Mouse (Mus musculus): ENCODE measurements at regions not wholly inside any gene's neighbourhood (a gene's known extent, or its start where the extent isn't known, plus 50 kb on each side); places are given as distances from the start of the nearest gene placed in this dataset.

DNA sequence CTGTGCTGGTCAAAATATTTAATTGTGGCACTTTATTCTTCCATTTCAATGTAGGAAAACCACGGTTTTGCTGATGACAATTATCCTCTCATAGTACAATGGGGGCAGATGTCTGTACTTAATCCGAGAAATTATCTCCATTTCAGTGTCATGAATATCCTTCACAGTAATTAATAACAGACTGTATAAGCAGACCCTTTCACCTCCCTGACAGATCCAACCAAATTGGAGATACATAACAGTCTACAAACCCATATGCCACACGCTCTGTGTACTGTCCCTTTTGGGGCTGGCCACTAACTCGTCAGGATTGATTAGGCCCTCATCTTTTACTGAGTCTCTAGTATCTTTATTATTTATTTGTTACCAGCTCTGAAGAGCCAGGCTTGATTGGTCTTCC lies 212.6 kb upstream of the Igfbp7 start:
- no peak for ATAC-seq (replicated peaks; ENCODE audit: poor library complexity)

DNA sequence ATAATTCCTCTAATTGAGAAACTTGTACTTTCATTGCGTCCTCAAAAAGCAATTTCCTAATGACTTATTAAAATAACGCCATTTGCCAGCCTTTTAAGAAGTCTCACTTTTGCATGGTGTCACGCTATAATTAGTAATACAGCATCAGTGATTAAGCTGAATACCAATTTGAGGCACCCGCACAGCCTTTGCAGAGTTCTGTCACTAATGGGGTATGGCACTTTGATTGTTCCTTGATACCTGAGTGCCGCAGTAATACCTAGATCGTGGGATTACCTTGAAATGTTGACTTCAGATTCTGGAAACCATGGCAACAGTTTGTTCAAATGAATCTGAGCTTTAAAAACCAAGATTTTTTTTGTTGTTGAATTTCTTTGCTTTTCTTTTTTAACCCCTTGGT lies 202.7 kb upstream of the Igfbp7 start:
- no peak for ATAC-seq (replicated peaks; ENCODE audit: poor library complexity)

DNA sequence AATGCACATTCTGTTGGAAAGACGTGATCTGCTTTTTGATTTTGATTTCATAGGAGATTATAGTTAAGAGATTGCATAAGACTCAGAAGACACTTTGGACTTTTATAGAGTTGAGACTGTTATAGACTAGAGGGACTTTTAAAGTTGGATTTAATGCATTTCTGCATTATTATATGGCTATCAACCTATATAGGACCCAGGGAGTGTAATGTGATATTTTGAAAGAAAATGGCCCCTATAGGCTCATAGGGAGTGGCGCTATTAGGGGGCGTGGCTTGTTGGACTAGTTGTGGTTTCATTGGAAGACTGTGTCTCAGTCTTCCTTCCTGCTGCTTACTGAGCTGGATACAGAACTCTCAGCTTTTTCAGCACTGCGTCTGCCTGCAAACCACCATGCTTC lies 186.9 kb upstream of the Igfbp7 start:
- ATAC-seq (replicated peaks; ENCODE audit: poor library complexity), result no peak

DNA sequence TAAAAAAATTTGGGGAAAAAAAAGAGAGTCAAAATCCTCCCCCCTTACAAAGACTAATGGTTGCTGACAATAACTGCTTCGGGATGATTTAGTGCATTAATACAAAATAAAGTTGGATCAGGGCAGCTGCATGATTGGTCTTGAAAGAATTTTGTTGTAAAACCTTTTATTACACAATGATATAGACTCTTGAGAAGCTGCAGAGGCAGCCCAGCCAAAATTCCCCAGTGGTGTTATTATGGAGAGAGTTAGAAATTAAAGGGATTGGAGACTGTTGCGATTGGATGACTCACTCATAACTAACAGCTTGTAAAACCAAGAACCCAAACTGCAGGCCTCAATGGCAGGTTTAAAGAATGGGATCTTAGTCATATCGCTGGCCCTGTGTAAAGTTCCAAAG lies 181.4 kb upstream of the Igfbp7 start:
- no peak for ATAC-seq (replicated peaks; ENCODE audit: poor library complexity)

DNA sequence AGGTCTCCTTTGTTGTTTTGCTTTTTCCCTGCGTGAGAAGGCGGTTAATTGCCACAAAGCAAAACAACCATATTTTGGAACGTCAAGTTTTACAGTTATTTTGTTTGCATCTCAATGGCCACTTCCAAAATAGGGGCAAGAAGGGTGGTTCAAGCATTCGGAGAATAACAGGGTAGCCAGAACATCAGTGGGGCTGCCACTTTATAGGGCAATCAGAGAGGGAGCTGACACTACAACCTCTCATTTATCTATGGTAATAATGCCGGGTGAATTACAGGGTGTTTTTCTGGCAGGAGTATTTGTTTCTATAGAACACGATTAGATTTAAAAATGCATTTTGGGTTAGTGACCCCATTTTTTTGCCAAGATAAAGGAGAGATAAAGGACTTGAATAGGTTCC lies 173.9 kb upstream of the Igfbp7 start:
- ATAC-seq (replicated peaks; ENCODE audit: poor library complexity), result no peak

DNA sequence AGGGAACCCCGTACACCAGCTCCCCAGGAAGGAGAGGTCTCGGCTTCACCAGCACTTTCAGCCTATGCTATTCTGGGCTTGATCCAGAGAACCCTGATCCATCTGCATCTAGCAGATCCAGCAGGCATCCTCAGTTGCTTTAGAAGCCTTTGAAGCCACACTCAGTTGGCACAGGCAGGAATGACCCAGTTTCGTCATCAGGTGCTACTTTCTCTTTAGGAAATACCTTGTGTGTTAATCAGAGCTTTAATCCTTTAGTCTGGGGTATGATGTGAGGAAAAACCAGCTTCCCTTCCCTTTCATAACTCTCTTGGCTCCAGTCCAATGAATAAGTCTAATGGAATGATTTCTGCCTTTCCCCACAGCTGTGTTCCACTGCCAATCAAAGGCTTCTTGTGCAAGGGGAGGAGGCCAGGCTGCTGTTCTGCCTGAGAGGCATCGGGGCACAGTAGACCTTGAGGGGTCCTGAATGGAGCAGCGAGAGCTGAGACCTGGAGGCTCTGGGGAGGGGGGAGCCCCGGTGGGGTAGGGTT lies 173.3 kb upstream of the Igfbp7 start:
- ATAC-seq (replicated peaks; ENCODE audit: poor library complexity), result no peak

DNA sequence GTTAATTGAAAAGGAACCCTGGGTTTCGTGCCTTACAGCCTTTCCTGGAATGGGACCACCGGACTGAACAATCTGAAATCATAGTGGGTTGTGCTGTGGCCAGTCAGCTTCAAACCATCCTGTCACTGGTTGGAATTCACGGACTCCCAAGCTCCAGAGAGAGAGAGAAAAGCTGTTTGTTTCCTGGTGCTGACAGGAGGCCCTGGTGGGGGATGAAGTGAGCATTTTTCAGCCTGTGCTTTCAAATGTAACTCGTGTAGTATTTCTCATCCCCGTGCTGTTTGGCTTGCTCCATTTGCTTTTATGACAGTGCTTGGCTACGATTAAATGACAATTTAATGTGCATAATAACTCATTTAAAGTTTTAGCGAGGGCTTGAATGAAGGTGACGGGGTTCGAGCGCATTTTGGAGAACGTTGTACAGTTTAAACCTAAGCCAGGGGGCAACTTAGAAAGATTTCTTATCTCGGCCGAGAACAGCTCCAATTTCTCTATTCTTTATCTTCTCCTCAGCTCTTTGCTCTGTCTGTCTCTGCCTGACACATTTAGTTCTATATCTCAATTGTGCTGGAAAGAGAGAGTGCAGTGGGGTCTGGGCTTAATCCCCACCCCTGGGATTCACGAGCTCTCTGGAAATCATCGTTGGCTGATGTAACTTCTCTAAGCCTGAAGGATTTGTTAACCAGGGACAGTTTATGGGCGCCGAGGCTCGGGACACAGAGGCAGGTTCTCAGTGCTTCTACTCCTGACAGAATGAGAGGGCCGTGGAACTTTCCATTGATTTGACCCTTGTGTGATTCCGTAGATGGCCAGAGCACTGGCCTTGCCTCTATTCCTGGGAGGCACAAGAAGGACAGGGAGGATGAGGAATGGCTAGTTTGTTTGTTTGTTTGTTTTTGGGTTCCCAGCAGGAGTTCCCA lies 172.2 kb upstream of the Igfbp7 start:
- ATAC-seq (replicated peaks; ENCODE audit: poor library complexity), result no peak

DNA sequence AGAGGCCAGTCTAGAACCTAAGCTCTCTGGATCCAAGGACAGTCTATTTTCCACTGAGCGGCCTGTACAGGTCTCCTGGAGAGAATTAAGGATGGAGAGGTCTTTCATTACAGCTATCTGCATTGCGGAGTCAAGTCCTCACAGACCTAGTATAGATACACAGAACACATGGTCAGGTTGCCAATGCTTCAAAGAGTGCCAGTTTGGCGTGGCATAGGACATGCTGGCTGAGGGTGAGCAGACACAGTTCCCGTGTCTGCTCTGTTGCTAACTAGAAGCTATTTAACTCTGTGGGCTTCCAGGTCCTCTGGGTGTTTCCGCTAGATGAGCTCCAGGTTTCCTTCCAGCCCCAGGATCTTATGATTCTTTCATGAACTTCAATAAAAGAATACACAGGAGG lies 169.0 kb upstream of the Igfbp7 start:
- ATAC-seq (replicated peaks; ENCODE audit: poor library complexity), result no peak

DNA sequence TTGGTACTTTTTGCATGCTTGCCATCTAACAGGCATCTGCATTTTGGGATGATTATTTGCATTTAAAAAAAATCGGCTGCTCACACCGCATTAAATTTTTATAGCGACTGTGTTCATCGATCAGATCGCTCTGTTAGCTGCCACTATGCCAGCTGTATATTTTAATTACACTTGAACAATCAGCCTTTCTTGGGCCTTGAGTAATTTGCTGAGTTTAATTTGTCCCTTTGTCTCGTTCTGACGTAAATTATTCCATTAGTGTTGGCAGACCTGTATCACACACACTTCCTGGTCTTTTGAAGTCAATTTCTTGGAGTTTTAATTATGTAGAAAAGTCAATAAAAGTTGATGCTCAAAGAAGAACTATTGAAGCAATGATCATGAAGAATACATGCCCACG lies 167.9 kb upstream of the Igfbp7 start:
- no peak for ATAC-seq (replicated peaks; ENCODE audit: poor library complexity)

DNA sequence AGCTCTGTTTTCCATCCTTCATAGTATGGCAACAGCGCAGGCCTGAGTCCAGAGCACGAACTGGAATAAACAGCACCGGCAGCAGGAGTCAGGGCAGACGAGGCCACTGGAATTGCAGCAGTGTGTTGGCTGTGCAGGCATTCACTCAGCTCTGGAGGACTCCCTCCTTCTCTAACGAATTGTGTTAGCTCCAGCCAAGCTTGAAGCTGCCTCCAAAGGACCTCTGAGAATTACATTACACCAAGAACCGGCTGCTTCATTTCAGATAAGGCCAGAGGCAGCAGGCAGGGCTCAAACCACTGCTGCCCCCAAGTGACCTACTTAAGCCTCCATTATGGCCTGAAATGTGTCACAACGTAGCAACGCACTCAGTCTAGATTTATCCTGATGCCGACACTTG lies 162.5 kb upstream of the Igfbp7 start:
- no peak for ATAC-seq (replicated peaks; ENCODE audit: poor library complexity)

DNA sequence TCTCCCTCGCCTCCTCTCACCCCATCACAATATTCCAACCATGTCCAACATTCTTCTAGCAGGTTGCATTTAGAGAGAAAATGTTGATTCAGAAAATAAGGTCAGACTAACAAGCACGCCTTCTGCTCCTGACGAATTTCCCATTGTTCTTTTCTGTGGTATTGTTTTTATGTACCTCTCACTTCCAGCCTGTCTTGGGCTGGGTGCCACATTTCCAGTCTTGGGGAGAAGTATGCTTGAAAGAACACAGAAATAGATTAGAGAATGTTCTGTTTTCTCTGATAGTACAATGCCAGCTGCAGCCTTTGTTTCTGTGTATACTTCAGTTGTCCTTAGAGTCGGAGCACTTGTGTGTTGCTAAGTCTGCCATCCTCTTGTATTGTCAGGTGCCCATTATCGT lies 160.3 kb upstream of the Igfbp7 start:
- no peak for ATAC-seq (replicated peaks; ENCODE audit: poor library complexity)

DNA sequence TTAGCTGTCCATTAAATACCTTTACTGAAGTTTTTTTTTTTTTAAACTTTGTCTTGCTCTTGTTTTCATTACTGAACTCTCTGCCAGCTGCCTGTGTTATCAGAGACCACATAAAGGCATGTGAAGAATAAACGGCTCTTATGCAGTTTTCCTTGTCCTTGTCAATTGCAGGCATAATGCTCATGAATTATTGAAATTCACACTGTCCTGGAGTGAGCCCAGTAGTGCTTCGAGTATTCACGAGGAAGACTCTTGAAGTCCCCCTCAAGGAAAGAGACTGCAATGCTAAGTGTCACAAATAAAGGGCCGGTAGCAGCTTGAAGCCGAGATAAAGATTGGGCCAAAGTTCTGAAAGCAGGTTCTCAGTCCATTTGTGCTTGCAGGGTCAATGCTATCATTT lies 144.7 kb upstream of the Igfbp7 start:
- ATAC-seq (replicated peaks; ENCODE audit: poor library complexity), result no peak

DNA sequence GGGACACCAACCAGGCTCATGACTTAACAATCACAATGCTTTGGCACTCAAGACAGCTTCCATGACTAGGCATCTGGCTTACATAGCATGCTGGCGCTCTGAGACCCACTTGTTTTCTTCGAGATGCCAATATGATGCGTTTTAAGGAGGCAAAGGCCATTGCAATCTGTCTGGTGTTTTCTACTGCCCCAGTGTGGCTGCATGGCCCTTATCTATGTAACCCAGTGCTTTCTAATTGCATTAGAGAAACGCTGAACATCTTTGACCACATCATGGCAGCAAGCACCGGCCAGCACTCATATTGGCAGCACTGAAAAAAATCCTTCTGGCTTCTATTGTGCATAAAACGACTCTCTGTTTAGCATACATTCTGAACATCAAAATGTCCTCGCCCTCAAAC lies 144.2 kb upstream of the Igfbp7 start:
- no peak for ATAC-seq (replicated peaks; ENCODE audit: poor library complexity)

DNA sequence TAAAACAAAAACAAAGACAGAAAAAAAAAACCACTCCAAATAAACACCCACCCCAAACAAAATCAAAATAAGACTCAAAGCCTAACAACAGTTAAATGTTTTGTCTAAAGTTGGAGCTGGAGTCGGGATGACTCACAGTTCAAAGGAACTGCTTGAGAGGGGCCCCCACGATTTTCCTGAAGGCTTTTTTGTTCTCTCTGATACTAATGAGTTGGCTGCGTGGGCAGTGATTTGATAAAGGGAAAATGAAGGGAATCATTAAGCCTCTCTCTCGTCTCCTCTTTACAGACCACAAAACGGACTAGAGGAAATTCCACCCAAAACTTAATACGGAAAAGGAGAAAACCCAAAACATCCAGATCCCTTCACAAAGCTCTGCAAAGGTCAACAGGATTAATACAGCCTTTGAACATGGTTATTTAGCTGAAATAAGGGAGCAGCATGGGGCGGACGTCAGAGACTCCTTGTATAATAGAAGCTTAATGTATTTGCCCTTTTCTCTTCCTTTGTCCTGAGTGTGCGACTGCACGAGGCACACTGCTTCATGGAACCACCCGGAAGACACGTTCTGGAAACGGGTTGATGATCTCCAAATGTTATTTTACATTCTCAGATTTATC lies 138.3 kb upstream of the Igfbp7 start:
- ATAC-seq (replicated peaks; ENCODE audit: poor library complexity), result no peak

DNA sequence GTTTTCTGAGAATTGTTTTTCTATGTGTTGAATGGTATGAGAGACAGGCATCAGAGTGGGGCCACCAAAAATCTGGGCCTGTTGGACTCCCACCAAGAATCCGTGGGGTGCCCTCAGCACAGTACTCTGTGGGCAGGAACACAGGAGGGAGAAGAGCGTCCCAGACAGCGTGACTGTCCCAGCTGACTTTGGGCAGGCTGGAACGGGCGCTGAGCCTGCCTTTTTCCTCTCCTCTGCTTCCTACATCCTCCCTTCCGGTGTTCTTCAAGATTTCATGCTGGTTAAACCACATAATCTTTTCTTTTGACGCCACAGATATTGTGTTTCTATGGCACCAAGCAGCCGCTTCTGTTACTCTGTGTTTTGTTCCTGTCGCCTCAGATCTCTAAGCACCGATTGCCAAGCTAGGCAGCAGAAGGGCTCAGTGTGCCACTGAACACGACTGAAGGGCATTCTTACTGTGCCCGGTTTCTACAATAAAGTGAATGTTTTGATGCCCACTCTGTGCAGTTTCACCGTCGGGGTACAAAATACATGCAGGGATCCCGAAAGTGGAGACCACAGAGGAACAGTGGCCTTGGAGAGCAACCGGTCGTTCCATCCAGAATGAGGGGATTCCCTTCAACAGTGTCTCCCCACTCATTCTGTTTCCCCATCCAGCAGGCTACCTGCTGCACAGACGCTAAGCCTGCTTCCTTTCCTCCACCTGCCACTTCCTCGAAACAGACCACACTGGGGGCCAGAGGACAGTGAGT lies 124.6 kb upstream of the Igfbp7 start:
- no peak for ATAC-seq (replicated peaks; ENCODE audit: poor library complexity)

DNA sequence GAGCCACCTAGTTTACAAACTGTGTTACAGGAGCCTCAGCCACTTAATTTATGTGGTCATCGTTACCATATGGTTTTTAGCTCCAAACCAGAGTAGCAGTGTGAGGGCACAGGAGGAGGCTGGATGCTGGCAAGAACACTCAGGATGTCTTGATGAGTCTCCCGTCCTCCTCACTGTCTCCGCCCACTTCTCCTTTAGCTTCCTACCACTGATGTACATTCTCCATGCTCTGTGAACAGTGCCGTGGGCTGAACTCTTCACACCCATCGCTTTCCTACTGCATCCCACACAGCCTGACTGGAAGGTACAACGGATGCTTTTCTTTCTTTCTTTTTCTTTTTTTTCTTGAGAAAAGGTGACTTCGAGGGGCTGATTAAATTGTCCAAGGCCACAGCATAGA lies 122.5 kb upstream of the Igfbp7 start:
- ATAC-seq (replicated peaks; ENCODE audit: poor library complexity), result no peak

DNA sequence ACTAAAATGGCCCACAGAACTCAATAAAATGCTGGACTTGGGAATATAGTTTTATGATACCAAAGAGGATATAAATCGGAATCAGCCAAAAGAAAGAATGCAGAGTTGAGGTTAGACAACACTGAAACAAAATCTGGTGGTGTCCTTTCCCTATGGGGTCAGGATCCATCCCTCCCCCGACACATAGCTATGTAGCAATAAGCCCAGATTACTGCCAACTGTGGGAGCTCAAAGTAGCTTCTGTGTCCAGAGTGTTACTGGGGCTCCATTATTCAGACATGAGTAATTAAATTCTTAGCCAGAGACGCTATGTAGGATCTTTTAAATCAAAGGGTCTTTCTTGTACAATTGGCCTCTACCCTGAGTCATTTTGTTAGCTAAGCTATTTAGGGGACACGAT lies 109.4 kb upstream of the Igfbp7 start:
- ATAC-seq (replicated peaks; ENCODE audit: poor library complexity), result no peak

DNA sequence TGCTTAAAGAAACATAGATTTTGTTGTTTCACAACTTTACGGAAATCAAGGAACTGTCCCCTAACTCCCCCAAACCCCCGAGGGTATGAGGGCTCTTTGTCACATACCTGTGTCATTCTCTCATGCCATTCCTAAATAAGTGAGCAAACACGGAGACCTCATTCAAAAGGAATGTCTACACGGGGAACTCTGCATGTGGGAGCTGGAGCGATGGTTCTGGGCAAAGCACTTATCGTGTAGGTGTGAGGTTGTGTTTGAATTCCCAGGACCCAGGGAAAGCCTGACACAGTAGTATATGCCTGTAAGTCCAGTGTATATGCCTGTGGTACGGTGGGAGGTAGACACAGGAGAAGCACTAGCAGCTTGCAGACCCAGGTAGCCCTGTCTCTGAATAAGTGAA lies 107.6 kb upstream of the Igfbp7 start:
- ATAC-seq (replicated peaks; ENCODE audit: poor library complexity), result no peak

DNA sequence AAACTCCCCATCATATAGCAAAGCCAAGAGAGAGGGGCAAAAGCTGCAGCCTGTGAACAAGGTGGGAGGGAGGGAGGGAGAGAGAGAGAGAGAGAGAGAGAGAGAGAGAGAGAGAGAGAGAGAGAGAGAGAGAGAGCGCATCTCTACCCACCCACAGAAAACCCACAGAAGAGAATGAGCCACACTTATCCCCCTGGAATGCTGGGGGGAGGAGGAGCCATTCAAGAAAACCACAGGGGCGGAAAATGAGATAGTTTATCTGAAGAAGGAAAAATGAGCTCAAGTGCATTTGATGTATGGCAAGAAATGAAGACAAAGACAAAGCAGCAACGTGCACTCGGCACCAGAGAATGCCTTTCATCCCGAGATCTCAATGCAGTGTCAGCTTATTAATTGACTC lies 94.8 kb upstream of the Igfbp7 start:
- no peak for ATAC-seq (replicated peaks; ENCODE audit: poor library complexity)

DNA sequence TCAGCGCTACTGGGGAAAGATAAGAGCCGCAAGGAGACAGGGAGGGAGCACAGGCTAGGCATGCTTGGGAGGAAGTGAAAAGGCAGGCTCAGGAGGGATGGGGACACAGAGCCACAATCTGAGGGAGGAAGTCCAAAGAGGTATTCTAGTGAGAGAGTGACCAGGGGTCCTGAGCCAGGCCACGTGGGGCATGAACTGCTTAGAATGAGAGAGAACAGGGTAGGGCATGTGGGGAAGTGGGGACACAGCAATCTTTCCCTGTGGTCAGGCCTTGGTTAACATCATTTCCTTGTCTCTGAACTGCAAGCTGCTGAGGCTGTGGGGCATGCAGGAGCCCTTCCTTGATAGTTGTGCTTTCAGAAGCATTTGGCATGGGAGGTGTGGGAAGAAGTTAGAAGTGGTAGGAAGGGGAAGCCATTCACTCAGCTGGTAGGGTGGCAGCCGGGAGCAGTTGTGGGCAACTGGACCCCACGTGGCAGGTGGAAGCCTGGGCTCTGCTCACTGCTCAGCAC lies 92.2 kb upstream of the Igfbp7 start:
- peak; percentile 93 for ATAC-seq (replicated peaks; ENCODE audit: poor library complexity)

DNA sequence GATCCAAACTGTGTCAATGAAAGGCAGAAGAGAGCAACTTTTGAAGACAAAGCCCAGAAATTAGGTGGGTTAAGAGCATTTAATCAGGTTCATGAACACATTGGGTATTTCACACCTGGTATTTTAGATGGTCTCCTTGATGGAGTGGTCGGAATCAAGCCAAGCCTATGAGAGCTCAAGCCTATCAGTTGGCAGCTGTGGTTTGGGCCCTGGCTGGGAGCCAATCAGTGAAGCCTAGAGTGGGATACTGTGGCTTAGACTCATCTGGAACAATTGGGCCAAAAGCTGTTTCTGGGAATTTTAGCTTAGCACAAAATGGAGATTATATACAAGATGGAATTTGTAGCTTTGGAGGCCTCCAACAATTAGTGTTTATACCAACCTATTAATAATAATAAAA lies 86.8 kb upstream of the Igfbp7 start:
- ATAC-seq (replicated peaks; ENCODE audit: poor library complexity), result no peak

DNA sequence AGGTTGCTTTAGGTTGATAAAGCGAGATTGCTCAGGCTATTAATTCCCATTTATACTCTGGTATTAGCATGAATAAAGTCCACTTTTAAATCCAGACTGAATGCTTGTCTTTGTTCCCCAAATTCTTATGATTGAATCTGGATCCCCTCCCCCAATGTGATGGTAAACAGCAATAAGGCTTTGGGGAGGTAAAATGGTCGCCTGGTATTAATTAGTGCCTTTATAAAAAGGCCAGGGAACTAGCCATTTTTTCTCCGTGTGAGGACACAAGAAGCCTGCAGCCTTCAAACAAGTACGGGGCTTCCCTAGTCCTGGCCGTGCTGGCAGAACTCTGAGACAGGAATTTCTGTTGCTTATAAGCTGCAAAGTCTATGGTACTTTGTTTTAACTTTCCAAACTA lies 81.1 kb upstream of the Igfbp7 start:
- no peak for ATAC-seq (replicated peaks; ENCODE audit: poor library complexity)
